Mouse (Mus musculus): ENCODE data around the gene Ppp1r8. TPM values are rescaled to one million over a fixed set of nuclear protein-coding genes. Genes with fewer than 3 reads are reported as not detected.

Gene Ppp1r8
- total and polyA plus RNA-seq, 2 experiments from 2014 or later = 42.8 to 55.8 TPM

DNA sequence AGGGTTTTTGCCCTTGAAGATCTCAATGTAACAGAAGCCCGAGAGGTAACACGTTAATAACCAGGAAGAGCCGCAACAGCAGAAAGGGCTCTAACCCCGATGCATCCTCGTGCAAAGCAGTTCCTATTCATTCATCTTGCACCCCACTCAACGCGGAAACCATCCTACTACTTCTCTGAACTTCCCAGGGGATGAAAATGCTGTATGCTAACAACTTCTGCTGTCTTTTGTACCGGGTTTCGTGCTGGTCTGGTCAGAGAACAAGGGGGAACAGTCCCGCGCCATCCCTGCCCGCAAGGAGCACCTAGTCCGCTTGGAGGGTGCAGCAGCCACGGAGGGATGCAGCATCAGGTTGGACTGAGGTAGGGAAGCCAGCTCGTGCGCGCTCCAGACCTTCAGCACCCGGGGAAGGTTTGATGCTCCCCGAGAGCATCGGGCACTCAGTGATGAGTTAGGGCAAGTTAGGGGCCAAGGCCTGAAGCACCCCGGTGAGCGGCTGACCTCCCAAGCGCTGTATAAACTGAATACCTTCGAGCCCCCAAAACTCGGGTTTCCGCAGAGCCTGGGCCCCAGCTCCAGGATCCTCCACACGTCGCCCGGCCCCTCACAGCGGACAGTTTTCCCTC lies 575 bp downstream of the Ppp1r8 start:
- WGBS = 1% methylated on average over 30 of the region's 30 CpGs
- Histone ChIP-seq H3K4me1 (ENCODE audit: insufficient read depth, low read length) (no peaks in the 10 kb centered on the region; the same call in 1 of the 2 replicates), H3K9ac (replicated peaks; ENCODE audit: low read length) (peak overlapping the region; percentile 72), H3K9me3 (ENCODE audit: low read length) (no peaks in the 10 kb centered on the region), H3K27ac (peak overlapping the region; percentile 75), H3K4me3 (ENCODE audit: low read length) (peak overlapping the region; percentile 62), H3K27me3 (ENCODE audit: insufficient read depth, low read length) (no peaks in the 10 kb centered on the region), H3K36me3 (ENCODE audit: insufficient read depth, low read length) (peaks cover 23% of the 10 kb centered on the region; the same call in 1 of the 2 replicates), H3K4me2 (ENCODE audit: low read depth, low read length) (peak overlapping the region; percentile 69)
- peak; percentile 24 for DNase-seq (ENCODE audit: low spot score)
- ATAC-seq = peak; percentile 38; the same call in 1 of the 2 replicates
- no peak for TF ChIP-seq CTCF (IDR thresholded peaks at IDR 0.05; ENCODE audit: low read depth)

DNA sequence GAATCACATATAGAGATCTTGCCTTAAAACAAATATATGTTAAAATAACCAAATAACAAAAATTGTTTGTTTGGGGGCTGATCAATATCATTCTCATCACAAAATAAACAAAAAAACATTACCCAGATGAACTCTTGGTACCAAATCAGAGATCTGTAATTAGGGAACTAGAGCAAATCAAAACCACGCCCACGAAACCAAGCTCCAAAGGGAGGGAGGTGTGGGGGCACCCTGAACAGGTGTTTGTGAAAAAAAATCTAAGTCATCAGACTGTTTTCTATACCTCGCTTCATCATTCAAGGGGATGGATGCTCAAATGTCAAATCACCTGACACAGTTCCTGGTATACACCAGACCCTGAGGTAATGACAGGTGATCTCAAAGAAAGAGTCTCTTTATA lies 1.5 kb downstream of the Ppp1r8 start:
- Histone ChIP-seq H3K4me3 (ENCODE audit: low read length) (peak overlapping the region; percentile 62), H3K4me1 (ENCODE audit: insufficient read depth, low read length) (no peaks in the 10 kb centered on the region; the same call in 1 of the 2 replicates), H3K27ac (peak overlapping the region; percentile 75; the same call in 1 of the 2 replicates), H3K27me3 (ENCODE audit: insufficient read depth, low read length) (no peaks in the 10 kb centered on the region), H3K9me3 (ENCODE audit: low read length) (no peaks in the 10 kb centered on the region), H3K9ac (replicated peaks; ENCODE audit: low read length) (peak overlapping the region; percentile 72), H3K4me2 (ENCODE audit: low read depth, low read length) (peak overlapping the region; percentile 69), H3K36me3 (ENCODE audit: insufficient read depth, low read length) (peaks cover 27% of the 10 kb centered on the region; the same call in 1 of the 2 replicates)
- no peak for ATAC-seq
- 88% methylated on average over 3 of the region's 3 CpGs for WGBS
- DNase-seq (ENCODE audit: low spot score) = no peak
- TF ChIP-seq CTCF (IDR thresholded peaks at IDR 0.05; ENCODE audit: low read depth) = no peak

DNA sequence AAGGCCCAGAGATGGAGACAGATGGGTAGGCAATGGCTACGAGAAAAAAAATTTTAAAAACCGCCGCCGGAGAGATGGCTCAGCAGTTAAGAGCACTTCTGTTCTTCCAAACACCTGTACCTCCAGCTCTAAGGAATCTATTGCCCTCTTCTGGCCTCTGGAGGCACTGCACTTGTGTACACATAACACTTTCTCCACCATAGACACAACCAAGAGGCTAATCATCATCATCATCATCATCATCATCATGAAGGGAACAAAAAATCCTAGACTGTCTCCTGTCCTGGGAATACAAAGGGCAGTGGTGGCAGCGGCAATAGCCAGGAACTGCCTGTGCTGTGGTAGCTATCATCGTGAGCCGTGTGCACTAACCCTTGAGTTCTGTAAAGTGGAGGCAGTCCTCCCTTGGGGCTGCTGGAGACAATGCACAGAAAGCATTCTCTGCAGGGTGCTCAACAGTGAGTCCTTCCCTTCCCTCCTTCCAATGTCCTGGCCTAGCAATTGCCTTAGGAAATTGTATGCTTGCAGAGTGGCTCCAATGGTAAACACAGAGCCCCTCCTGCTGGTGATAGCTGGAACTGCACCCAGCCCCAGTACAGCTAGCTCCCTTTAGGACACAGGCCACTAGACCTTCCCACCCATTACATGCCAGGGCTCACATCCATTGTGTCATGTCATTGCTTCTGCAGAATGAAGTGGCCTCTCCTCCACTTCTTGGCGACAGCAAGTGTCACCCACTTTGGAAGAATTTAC lies 19.2 kb downstream of the Ppp1r8 start:
- Histone ChIP-seq H3K4me2 (ENCODE audit: low read depth, low read length) (no peak overlapping the region), H3K27ac (no peak overlapping the region), H3K4me3 (ENCODE audit: low read length) (no peak overlapping the region), H3K36me3 (ENCODE audit: insufficient read depth, low read length) (peaks cover 19% of the 10 kb centered on the region; the same call in 1 of the 2 replicates), H3K4me1 (ENCODE audit: insufficient read depth, low read length) (no peaks in the 10 kb centered on the region), H3K27me3 (ENCODE audit: insufficient read depth, low read length) (no peaks in the 10 kb centered on the region), H3K9ac (replicated peaks; ENCODE audit: low read length) (no peak overlapping the region), H3K9me3 (ENCODE audit: low read length) (no peaks in the 10 kb centered on the region)
- 70% methylated on average over 8 of the region's 8 CpGs for WGBS
- ATAC-seq (0 out of 2 replicates have a peak, but pooled peaks have one; percentile 29), DNase-seq (ENCODE audit: low spot score) (peak; percentile 55)
- peak; percentile 73 for TF ChIP-seq CTCF (IDR thresholded peaks at IDR 0.05; ENCODE audit: low read depth)

DNA sequence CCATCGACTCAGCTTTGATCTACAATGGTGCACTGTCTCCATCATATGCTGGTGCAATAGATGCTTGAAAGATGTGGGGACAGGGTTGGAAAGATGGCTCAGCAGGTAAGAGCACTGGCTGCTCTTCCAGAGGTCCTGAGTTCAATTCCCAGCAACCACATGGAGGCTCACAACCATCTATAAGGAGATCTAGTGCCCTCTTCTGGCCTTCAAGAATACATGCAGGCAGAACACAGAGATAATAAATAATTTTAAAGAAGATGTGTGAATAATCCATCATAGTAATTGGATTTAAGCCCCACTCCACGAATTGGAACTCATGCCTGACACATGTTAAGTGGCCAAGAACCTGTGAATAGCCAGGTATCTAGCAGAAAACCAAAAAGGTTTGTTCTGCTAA lies 24.5 kb downstream of the Ppp1r8 start:
- Histone ChIP-seq H3K4me3 (ENCODE audit: low read length) (no peak overlapping the region), H3K9me3 (ENCODE audit: low read length) (no peaks in the 10 kb centered on the region), H3K4me2 (ENCODE audit: low read depth, low read length) (no peak overlapping the region), H3K4me1 (ENCODE audit: insufficient read depth, low read length) (no peaks in the 10 kb centered on the region), H3K9ac (replicated peaks; ENCODE audit: low read length) (no peak overlapping the region), H3K27me3 (ENCODE audit: insufficient read depth, low read length) (no peaks in the 10 kb centered on the region), H3K27ac (no peak overlapping the region), H3K36me3 (ENCODE audit: insufficient read depth, low read length) (no peaks in the 10 kb centered on the region)
- no peak for ATAC-seq
- DNase-seq (ENCODE audit: low spot score) = no peak
- no peak for TF ChIP-seq CTCF (IDR thresholded peaks at IDR 0.05; ENCODE audit: low read depth)
- 46% methylated on average over 2 of the region's 2 CpGs for WGBS

DNA sequence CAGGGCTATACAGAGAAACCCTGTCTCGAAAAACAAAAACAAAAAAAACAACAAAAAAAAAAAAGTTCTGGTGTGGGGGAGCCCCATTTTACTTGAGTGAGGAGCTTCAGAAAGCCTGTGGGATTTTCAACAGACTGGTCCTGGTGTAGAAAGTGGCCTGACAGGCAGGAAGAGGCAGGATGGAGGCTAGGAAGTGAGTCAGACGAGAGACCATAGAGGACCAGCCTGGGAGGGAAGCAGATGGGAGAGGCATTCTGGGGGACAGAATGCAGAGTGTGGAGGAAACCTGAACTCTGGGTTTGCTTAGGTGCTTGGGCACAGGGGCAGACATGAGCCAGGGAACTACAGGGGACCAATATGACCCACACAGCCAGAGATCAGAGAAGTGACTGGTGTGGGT lies 26.1 kb downstream of the Ppp1r8 start:
- Histone ChIP-seq H3K4me2 (ENCODE audit: low read depth, low read length) (no peak overlapping the region), H3K27ac (no peak overlapping the region), H3K27me3 (ENCODE audit: insufficient read depth, low read length) (no peaks in the 10 kb centered on the region), H3K4me3 (ENCODE audit: low read length) (no peak overlapping the region), H3K9me3 (ENCODE audit: low read length) (no peaks in the 10 kb centered on the region), H3K4me1 (ENCODE audit: insufficient read depth, low read length) (no peaks in the 10 kb centered on the region), H3K9ac (replicated peaks; ENCODE audit: low read length) (no peak overlapping the region), H3K36me3 (ENCODE audit: insufficient read depth, low read length) (no peaks in the 10 kb centered on the region)
- no peak for DNase-seq (ENCODE audit: low spot score)
- no peak for TF ChIP-seq CTCF (IDR thresholded peaks at IDR 0.05; ENCODE audit: low read depth)
- 67% methylated on average over 2 of the region's 2 CpGs for WGBS
- ATAC-seq = no peak

DNA sequence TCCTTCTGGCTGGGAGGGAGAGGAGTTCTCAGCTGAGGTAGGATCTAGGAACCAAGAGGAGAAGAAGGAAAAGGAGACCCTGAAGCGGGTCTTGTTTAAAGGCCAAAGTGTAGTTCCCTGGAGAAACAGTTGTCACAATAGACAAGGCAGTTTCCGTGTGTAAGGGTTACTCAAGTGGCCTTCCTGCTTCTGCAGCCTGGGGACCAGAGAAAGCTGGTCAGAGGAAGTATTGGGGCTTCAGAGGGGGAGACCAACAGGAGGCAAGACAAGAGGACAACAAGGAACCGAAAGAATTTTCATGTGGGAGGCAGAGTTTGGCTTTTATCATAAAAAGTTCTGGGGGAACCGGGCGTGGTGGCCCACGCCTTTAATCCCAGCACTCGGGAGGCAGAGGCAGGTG lies 26.6 kb downstream of the Ppp1r8 start:
- DNase-seq (ENCODE audit: low spot score) = no peak
- H3K9me3 ChIP-seq (ENCODE audit: low read length) = no peaks in the 10 kb centered on the region
- TF ChIP-seq CTCF (IDR thresholded peaks at IDR 0.05; ENCODE audit: low read depth) = no peak

More for the DNA sequence above, 26.6 kb downstream of the Ppp1r8 start:
- H3K9ac ChIP-seq (replicated peaks; ENCODE audit: low read length) = no peak overlapping the region
- 89% methylated on average over 7 of the region's 7 CpGs for WGBS
- H3K4me3 ChIP-seq (ENCODE audit: low read length) = no peak overlapping the region
- no peak overlapping the region for H3K4me2 ChIP-seq (ENCODE audit: low read depth, low read length)
- H3K36me3 ChIP-seq (ENCODE audit: insufficient read depth, low read length) = no peaks in the 10 kb centered on the region
- no peaks in the 10 kb centered on the region for H3K4me1 ChIP-seq (ENCODE audit: insufficient read depth, low read length)
- no peak for ATAC-seq
- no peaks in the 10 kb centered on the region for H3K27me3 ChIP-seq (ENCODE audit: insufficient read depth, low read length)
- H3K27ac ChIP-seq = no peak overlapping the region
